Mouse (Mus musculus) kidney, postnatal 0 days (tissue): ENCODE measurements around the gene Sugct. TPM values are rescaled to one million over a fixed set of nuclear protein-coding genes. Genes with fewer than 3 reads are reported as not detected.
A peak's percentile ranks its signal among the peaks of the same experiment; 100 is the strongest.

ENCODE experiments used
- ATAC-seq: fragments of 200-750 bp; cut with Nextera tagmentation; replicated peaks from 2 replicates; pipeline ENCODE4 v1.8.0; 2017; ENCODE audit warnings: low read depth, moderate number of reproducible peaks, moderate TSS enrichment, moderate library complexity; ENCODE audit not compliant: low FRiP score
- DNase-seq: peaks from one replicate; pipeline ENCODE4 v3.0.0-alpha.2; 2016; ENCODE audit warnings: low spot score
- H3K27ac ChIP-seq: fragments of 300-500 bp; sonication (generic); 2 replicates; pipeline ENCODE4 v1.5.1; 2014; ENCODE audit warnings: mild to moderate bottlenecking
- H3K27me3 ChIP-seq: fragments of 300-500 bp; sonication (generic); 2 replicates; pipeline ENCODE4 v1.6.1; 2014; ENCODE audit warnings: low read length, mixed read lengths; ENCODE audit not compliant: insufficient read depth
- H3K36me3 ChIP-seq: fragments of 300-500 bp; sonication (generic); 2 replicates; pipeline ENCODE4 v1.6.1; 2014; ENCODE audit warnings: low read length, mixed read lengths; ENCODE audit not compliant: insufficient read depth
- H3K4me1 ChIP-seq: fragments of 300-500 bp; sonication (generic); replicated peaks from 2 replicates; pipeline ENCODE4 v1.6.1; 2014; ENCODE audit warnings: antibody characterized with exemption, low read length, mixed read lengths; ENCODE audit not compliant: insufficient read depth
- H3K4me2 ChIP-seq: fragments of 300-500 bp; sonication (generic); 2 replicates; pipeline ENCODE4 v1.6.1; 2014; ENCODE audit warnings: mild to moderate bottlenecking, low read length, moderate library complexity, mixed read lengths
- H3K4me3 ChIP-seq: fragments of 300-500 bp; sonication (generic); replicated peaks from 2 replicates; pipeline ENCODE4 v1.5.1; 2014; ENCODE audit warnings: low read depth, low read length
- H3K9ac ChIP-seq: fragments of 300-500 bp; sonication (generic); 2 replicates; pipeline ENCODE4 v1.6.1; 2014; ENCODE audit warnings: low read depth, low read length
- H3K9me3 ChIP-seq: fragments of 300-500 bp; sonication (generic); replicated peaks from 2 replicates; pipeline ENCODE4 v1.6.1; 2016; ENCODE audit warnings: low read length, inconsistent platforms, mixed read lengths
- CTCF ChIP-seq: IDR thresholded peaks from 2 replicates; pipeline ENCODE4 v1.5.1; 2016; ENCODE audit warnings: antibody characterized with exemption, low read depth, mild to moderate bottlenecking, moderate library complexity
- WGBS: fragments of 180-500 bp; shearing (Covaris S2); extraction: QIAGEN DNeasy Blood & Tissue Kit; methylation state at CpG from one replicate; pipeline ENCODE4 v1.1.7; 2014; 5-methylcytosine and 5-hydroxymethylcytosine counted together
- polyA plus RNA-seq: library from polyadenylated mRNA; unstranded; fragments of >200 nt; fragmentation: Nextera tagmentation; extraction: Ambion mirVana; gene quantifications from 2 replicates; pipeline ENCODE4 v1.2.1, GENCODE M21; 2015

Sugct gene
- polyA plus RNA-seq, 1 experiment from 2014 or later = 33.1 TPM

DNA sequence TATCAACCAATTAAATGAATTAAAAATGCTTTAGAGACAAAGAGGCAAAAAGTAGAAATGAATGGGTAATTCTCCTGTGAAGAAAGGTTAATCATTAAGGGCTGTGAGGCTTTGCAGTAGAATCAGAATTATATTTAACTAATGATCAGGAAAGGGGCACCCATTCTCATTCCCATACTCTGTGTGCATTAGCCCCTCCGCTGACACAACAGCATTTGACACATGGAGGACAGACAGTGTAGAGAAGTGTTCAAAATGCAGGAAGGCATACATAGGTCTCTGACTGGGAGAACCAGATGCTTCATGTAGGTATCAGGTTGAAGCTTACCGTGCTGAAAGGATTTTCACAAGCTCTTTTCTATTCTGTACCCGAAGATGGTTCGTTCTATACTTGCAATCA is 393.8 kb downstream of the Sugct start:
- TF ChIP-seq CTCF = no peak
- Histone ChIP-seq H3K9ac (no peak overlapping the region), H3K36me3 (no peaks in the 10 kb centered on the region), H3K4me1 (no peaks in the 10 kb centered on the region), H3K4me2 (no peak overlapping the region), H3K9me3 (no peaks in the 10 kb centered on the region), H3K27ac (no peak overlapping the region), H3K4me3 (no peak overlapping the region), H3K27me3 (no peaks in the 10 kb centered on the region)
- 91% methylated on average over 4 of the region's 4 CpGs for WGBS
- DNase-seq (no peak), ATAC-seq (no peak)

- no peak overlapping the region for H3K4me2 ChIP-seq
- no peak overlapping the region for H3K4me3 ChIP-seq
- ATAC-seq (no peak), DNase-seq (no peak)
- no peaks in the 10 kb centered on the region for H3K27me3 ChIP-seq
- 56% methylated on average over 1 of the region's 1 CpGs for WGBS
- H3K9me3 ChIP-seq = no peaks in the 10 kb centered on the region
- H3K4me1 ChIP-seq = no peaks in the 10 kb centered on the region
- H3K9ac ChIP-seq = no peak overlapping the region
- no peak for TF ChIP-seq CTCF
- no peak overlapping the region for H3K27ac ChIP-seq
- no peaks in the 10 kb centered on the region for H3K36me3 ChIP-seq
Observed at GRCm38 (mm10) chr13:17297462-17298005, 397.8 kb downstream of the Sugct start.

DNA sequence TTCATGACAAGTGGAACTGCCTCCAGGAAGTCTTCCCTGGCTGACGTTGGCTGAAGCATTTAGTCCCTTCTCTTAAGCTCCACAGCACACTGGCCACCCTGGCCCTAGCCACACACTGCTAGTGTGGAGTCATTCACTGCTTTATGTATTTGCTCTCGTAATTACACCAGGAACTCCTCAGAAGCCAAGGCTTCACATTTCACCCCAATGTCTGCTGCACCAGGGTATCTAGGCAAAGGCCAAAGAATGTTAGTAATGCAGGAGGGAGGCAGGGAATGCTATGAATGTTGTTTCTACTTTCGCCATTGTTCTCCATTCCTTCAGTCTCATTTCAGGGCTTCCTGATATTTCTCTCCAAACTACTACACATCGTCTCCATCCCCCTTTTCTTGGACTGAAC is 398.4 kb downstream of the Sugct start:
- no peak overlapping the region for H3K4me3 ChIP-seq
- no peak overlapping the region for H3K9ac ChIP-seq
- no peaks in the 10 kb centered on the region for H3K27me3 ChIP-seq
- H3K9me3 ChIP-seq = no peaks in the 10 kb centered on the region
- H3K36me3 ChIP-seq = no peaks in the 10 kb centered on the region
- 42% methylated on average over 4 of the region's 4 CpGs for WGBS
- H3K4me1 ChIP-seq = no peaks in the 10 kb centered on the region
- H3K27ac ChIP-seq = no peak overlapping the region
- ATAC-seq (no peak), DNase-seq (no peak)
- TF ChIP-seq CTCF = no peak
- no peak overlapping the region for H3K4me2 ChIP-seq

DNA sequence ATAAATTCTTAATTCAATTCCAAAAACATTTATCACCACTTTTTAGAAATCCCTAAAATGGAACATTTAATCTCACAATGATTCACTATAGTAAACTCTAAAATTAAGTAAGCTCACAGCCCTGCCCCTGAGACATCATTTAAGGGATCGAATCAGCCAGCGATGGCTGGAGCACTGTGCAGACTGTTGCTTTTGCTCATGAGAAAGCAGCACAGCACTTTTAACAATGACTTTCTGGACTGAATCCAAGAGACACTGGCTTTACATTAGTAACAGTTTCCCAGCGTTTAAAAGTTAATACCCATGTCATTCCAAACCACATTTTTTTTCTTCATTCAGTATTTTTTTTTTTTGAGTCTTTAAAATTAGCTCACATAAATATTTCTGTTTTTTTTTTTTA is 398.9 kb downstream of the Sugct start:
- DNase-seq (no peak), ATAC-seq (no peak)
- Histone ChIP-seq H3K4me3 (no peak overlapping the region), H3K9me3 (no peaks in the 10 kb centered on the region), H3K27me3 (no peaks in the 10 kb centered on the region), H3K4me1 (no peaks in the 10 kb centered on the region), H3K4me2 (no peak overlapping the region), H3K9ac (no peak overlapping the region), H3K27ac (no peak overlapping the region), H3K36me3 (no peaks in the 10 kb centered on the region)
- WGBS = 55% methylated on average over 3 of the region's 3 CpGs
- TF ChIP-seq CTCF = no peak

DNA sequence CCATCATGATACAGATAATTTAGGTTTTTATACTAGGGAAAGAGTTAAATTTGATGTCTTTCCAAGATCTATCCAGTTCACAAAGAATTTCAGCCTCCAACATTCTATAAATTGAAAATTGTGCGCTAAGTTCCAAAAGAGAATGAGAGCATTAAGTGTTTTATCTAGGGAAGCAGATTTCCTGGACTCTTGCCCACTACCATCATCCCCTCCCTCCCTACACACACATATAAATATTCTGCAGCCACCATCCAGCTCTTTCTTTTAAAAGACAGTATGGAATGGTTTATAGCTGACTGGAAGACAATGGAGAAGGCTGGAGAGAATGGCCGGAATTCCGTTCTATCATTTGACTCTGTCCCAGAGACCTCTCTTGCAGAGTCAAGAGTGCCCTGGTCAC is 404.3 kb downstream of the Sugct start:
- no peak for ATAC-seq

GRCm38 (mm10) chr13:17288377-17288776 is 407.0 kb downstream of the Sugct start:
- Histone ChIP-seq H3K4me2 (no peak overlapping the region), H3K9me3 (no peaks in the 10 kb centered on the region), H3K9ac (no peak overlapping the region), H3K27me3 (no peaks in the 10 kb centered on the region), H3K4me3 (no peak overlapping the region), H3K36me3 (no peaks in the 10 kb centered on the region), H3K27ac (no peak overlapping the region), H3K4me1 (no peaks in the 10 kb centered on the region; the same call in 1 of the 2 replicates)
- ATAC-seq = no peak
- no peak for DNase-seq
- TF ChIP-seq CTCF = no peak
- 43% methylated on average over 1 of the region's 1 CpGs for WGBS

More for the DNA sequence above, 404.3 kb downstream of the Sugct start:
- Histone ChIP-seq H3K9ac (no peak overlapping the region), H3K4me3 (no peak overlapping the region), H3K27ac (no peak overlapping the region), H3K36me3 (no peaks in the 10 kb centered on the region), H3K9me3 (no peaks in the 10 kb centered on the region), H3K27me3 (no peaks in the 10 kb centered on the region), H3K4me2 (no peak overlapping the region), H3K4me1 (no peaks in the 10 kb centered on the region; the same call in 1 of the 2 replicates)
- WGBS = 57% methylated on average over 3 of the region's 3 CpGs
- DNase-seq = peak; percentile 36
- no peak for TF ChIP-seq CTCF

DNA sequence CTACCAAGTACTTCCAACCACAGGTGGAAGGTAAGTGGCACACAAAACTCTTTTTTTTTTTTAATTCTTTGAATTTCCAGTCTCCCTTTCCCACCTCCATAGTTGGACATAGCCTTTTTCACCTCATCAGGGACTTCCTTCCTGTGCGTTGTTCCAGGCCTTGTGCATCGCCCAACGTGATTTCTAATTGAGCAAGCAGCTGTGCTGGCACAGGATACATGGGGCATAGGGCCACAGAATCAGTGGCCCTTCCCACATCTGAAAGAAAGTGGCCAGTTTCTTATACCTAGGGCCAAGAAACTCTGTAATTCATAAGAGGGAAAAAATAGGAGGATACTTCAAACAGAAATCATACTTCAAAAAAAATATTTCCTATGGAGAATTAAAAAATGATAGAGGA is 449.4 kb downstream of the Sugct start:
- Histone ChIP-seq H3K4me2 (no peak overlapping the region), H3K4me3 (no peak overlapping the region), H3K27me3 (no peaks in the 10 kb centered on the region), H3K36me3 (no peaks in the 10 kb centered on the region), H3K9me3 (no peaks in the 10 kb centered on the region), H3K4me1 (no peaks in the 10 kb centered on the region), H3K9ac (no peak overlapping the region), H3K27ac (no peak overlapping the region)
- no peak for DNase-seq
- no peak for TF ChIP-seq CTCF
- WGBS = 75% methylated on average over 3 of the region's 3 CpGs
- ATAC-seq = no peak
